Mouse (Mus musculus): ENCODE measurements around the gene Arhgap15. TPM values are rescaled to one million over a fixed set of nuclear protein-coding genes. Genes with fewer than 3 reads are reported as not detected.

Arhgap15 gene
- total and polyA plus RNA-seq, 3 experiments = 1.5 to 2.8 TPM; not detected in 1

GRCm38 (mm10) chr2:44354786-44355185, 606.2 kb downstream of the Arhgap15 start:
- H3K79me2 ChIP-seq (ENCODE audit: control insufficient read depth, insufficient read depth, low read length, poor library complexity) = no peaks in the 10 kb centered on the region
- H3K9me3 ChIP-seq (replicated peaks; ENCODE audit: insufficient read depth, low read length) = no peaks in the 10 kb centered on the region
- DNase-seq (ENCODE audit: low read depth, low spot score) = no peak

GRCm38 (mm10) chr2:44355316-44355715, 606.7 kb downstream of the Arhgap15 start:
- TF ChIP-seq SMC3 (IDR thresholded peaks at IDR 0.05; ENCODE audit: low read depth, low read length) (no peak), MXI1 (IDR thresholded peaks at IDR 0.05; ENCODE audit: low read depth, low read length) (no peak), NRF1 (IDR thresholded peaks at IDR 0.05; ENCODE audit: insufficient read depth, low read depth, low read length, poor library complexity, severe bottlenecking) (no peak)
- H3K4me1 ChIP-seq (ENCODE audit: control insufficient read depth in 1 of 2, insufficient read depth in 2 of 2, low read length in 2 of 2) = peaks cover 6 to 9% of the 10 kb centered on the region in 2 experiments
- no peak overlapping the region for H3K9ac ChIP-seq (ENCODE audit: control insufficient read depth, low read depth, low read length, poor library complexity, severe bottlenecking)
- H3K9me3 ChIP-seq (replicated peaks; ENCODE audit: insufficient read depth, low read length) = no peaks in the 10 kb centered on the region
- no peaks in the 10 kb centered on the region for H3K79me2 ChIP-seq (ENCODE audit: control insufficient read depth, insufficient read depth, low read length, poor library complexity)
- peaks cover 0 to 19% of the 10 kb centered on the region in 2 experiments; a peak in 2 of 4 replicates for H3K36me3 ChIP-seq (ENCODE audit: control insufficient read depth in 1 of 2, insufficient read depth in 2 of 2, low read length in 2 of 2)
- H3K27ac ChIP-seq (ENCODE audit: control insufficient read depth, low read depth, low read length) = no peak overlapping the region
- no peak for DNase-seq (ENCODE audit: low read depth, low spot score)
- no peaks in the 10 kb centered on the region for H3K27me3 ChIP-seq (ENCODE audit: control insufficient read depth in 1 of 2, insufficient read depth in 2 of 2, low read length in 2 of 2)
- H3K4me3 ChIP-seq (ENCODE audit: control insufficient read depth in 1 of 2, insufficient read depth in 1 of 2, low read depth in 2 of 2, low read length in 2 of 2) = no peak overlapping the region

More at GRCm38 (mm10) chr2:44354786-44355185, 606.2 kb downstream of the Arhgap15 start:
- peaks cover 6 to 9% of the 10 kb centered on the region in 2 experiments for H3K4me1 ChIP-seq (ENCODE audit: control insufficient read depth in 1 of 2, insufficient read depth in 2 of 2, low read length in 2 of 2)
- TF ChIP-seq MYC (IDR thresholded peaks at IDR 0.05; ENCODE audit: low read depth, low read length) (no peak), GABPA (IDR thresholded peaks at IDR 0.05; ENCODE audit: low read depth, low read length) (no peak), CHD1 (IDR thresholded peaks at IDR 0.05; ENCODE audit: low read depth, low read length) (no peak), ETS1 (IDR thresholded peaks at IDR 0.05; ENCODE audit: low read depth, low read length) (no peak), SMC3 (IDR thresholded peaks at IDR 0.05; ENCODE audit: low read depth, low read length) (no peak), RAD21 (IDR thresholded peaks at IDR 0.05; ENCODE audit: low read depth, low read length) (no peak), CTCF (IDR thresholded peaks at IDR 0.05 in 2 of 3, conservative IDR thresholded peaks at IDR 0.05 in 1 of 3; ENCODE audit: control insufficient read depth in 1 of 3, insufficient read depth in 1 of 3, low read depth in 2 of 3, low read length in 3 of 3, poor library complexity in 1 of 3, severe bottlenecking in 1 of 3) (no peak), RCOR1 (IDR thresholded peaks at IDR 0.05; ENCODE audit: low read depth, low read length) (no peak), EP300 (IDR thresholded peaks at IDR 0.05; ENCODE audit: low read depth in 1 of 2, low read length in 2 of 2) (no peak), NRF1 (IDR thresholded peaks at IDR 0.05; ENCODE audit: insufficient read depth, low read depth, low read length, poor library complexity, severe bottlenecking) (no peak), POLR2AphosphoS2 (IDR thresholded peaks at IDR 0.05; ENCODE audit: low read length) (no peak), CHD2 (IDR thresholded peaks at IDR 0.05; ENCODE audit: low read length) (no peak), MXI1 (IDR thresholded peaks at IDR 0.05; ENCODE audit: low read depth, low read length) (no peak), ZMIZ1 (IDR thresholded peaks at IDR 0.05; ENCODE audit: low read depth, low read length) (no peak), ELF1 (IDR thresholded peaks at IDR 0.05; ENCODE audit: low read depth, low read length) (no peak), MYB (IDR thresholded peaks at IDR 0.05; ENCODE audit: low read depth, low read length) (no peak), E2F4 (IDR thresholded peaks at IDR 0.05; ENCODE audit: borderline replicate concordance, low read depth, low read length) (no peak), GATA1 (IDR thresholded peaks at IDR 0.05; ENCODE audit: low read depth, low read length) (no peak), USF2 (IDR thresholded peaks at IDR 0.05; ENCODE audit: borderline replicate concordance in 1 of 2, insufficient read depth in 1 of 2, low read depth in 1 of 2, low read length in 2 of 2) (no peak)
- H3K27ac ChIP-seq (ENCODE audit: control insufficient read depth, low read depth, low read length) = no peak overlapping the region
- H3K27me3 ChIP-seq (ENCODE audit: control insufficient read depth in 1 of 2, insufficient read depth in 2 of 2, low read length in 2 of 2) = no peaks in the 10 kb centered on the region
- peaks cover 0 to 19% of the 10 kb centered on the region in 2 experiments; a peak in 2 of 4 replicates for H3K36me3 ChIP-seq (ENCODE audit: control insufficient read depth in 1 of 2, insufficient read depth in 2 of 2, low read length in 2 of 2)
- H3K4me3 ChIP-seq (ENCODE audit: control insufficient read depth in 1 of 2, insufficient read depth in 1 of 2, low read depth in 2 of 2, low read length in 2 of 2) = no peak overlapping the region
- H3K9ac ChIP-seq (ENCODE audit: control insufficient read depth, low read depth, low read length, poor library complexity, severe bottlenecking) = no peak overlapping the region
